Mouse (Mus musculus): ENCODE measurements around the gene Gm49354.
"Not testable (repeated sequence)": the region's sequence is repeated elsewhere in the genome, so short reads cannot be mapped to it uniquely, and the experiment has no call there.

The Gm49354 gene

GRCm38 (mm10) chr13:59782145-59782544 lies at the start of gene Gm49354:
Gm49354 (minus strand) TSS chr13:59782245.
- no peak for DNase-seq

GRCm38 (mm10) chr13:59825966-59826365 lies 43.9 kb upstream of the Gm49354 start:
- DNase-seq: no peak

- peak; percentile 97 for DNase-seq
Observed at GRCm38 (mm10) chr13:59822507-59823462, 40.7 kb upstream of the Gm49354 start, which contains the start of gene Tut7. Tut7 (minus strand) TSS chr13:59823147.

- DNase-seq: no peak
Observed at GRCm38 (mm10) chr13:59820836-59821235, 38.8 kb upstream of the Gm49354 start.

- no peak for DNase-seq
Observed at GRCm38 (mm10) chr13:59820114-59820513, 38.1 kb upstream of the Gm49354 start.

- no peak for DNase-seq
Observed at GRCm38 (mm10) chr13:59817352-59817751, 35.3 kb upstream of the Gm49354 start.

- no peak for DNase-seq
Observed at GRCm38 (mm10) chr13:59814109-59814591, 32.1 kb upstream of the Gm49354 start.

- DNase-seq: no peak
Observed at GRCm38 (mm10) chr13:59811581-59811980, 29.5 kb upstream of the Gm49354 start.

GRCm38 (mm10) chr13:59801000-59801399 lies 19.0 kb upstream of the Gm49354 start:
- DNase-seq: no peak

GRCm38 (mm10) chr13:59800077-59800476 lies 18.0 kb upstream of the Gm49354 start:
- no peak for DNase-seq

- DNase-seq: no peak
Observed at GRCm38 (mm10) chr13:59798306-59798705, 16.3 kb upstream of the Gm49354 start.

- DNase-seq: no peak
Observed at GRCm38 (mm10) chr13:59796466-59796848, 14.4 kb upstream of the Gm49354 start.

GRCm38 (mm10) chr13:59795807-59796465 lies 13.9 kb upstream of the Gm49354 start:
- DNase-seq: no peak

GRCm38 (mm10) chr13:59794786-59795185 lies 12.7 kb upstream of the Gm49354 start:
- no peak for DNase-seq

GRCm38 (mm10) chr13:59779744-59780264 lies 2.2 kb downstream of the Gm49354 start:
- not testable (repeated sequence) for DNase-seq

GRCm38 (mm10) chr13:59779213-59779612 lies 2.8 kb downstream of the Gm49354 start:
- DNase-seq: peak; percentile 11

- no peak for DNase-seq
Observed at GRCm38 (mm10) chr13:59775168-59775567, 6.9 kb downstream of the Gm49354 start.

GRCm38 (mm10) chr13:59771257-59771656 lies 10.8 kb downstream of the Gm49354 start:
- DNase-seq: peak; percentile 17

- DNase-seq: no peak
Observed at GRCm38 (mm10) chr13:59770847-59771246, 11.2 kb downstream of the Gm49354 start.

- peak; percentile 94 for DNase-seq
Observed at GRCm38 (mm10) chr13:59770164-59770562, 11.9 kb downstream of the Gm49354 start.

- DNase-seq: peak; percentile 99
Observed at GRCm38 (mm10) chr13:59769296-59770163, 12.5 kb downstream of the Gm49354 start, which contains the start of gene Isca1. Isca1 (minus strand) TSS chr13:59769810.

- no peak for DNase-seq
Observed at GRCm38 (mm10) chr13:59768531-59768930, 13.5 kb downstream of the Gm49354 start.
